Mouse (Mus musculus): ENCODE results near the gene Fhit. TPM values are rescaled to one million over a fixed set of nuclear protein-coding genes. Genes with fewer than 3 reads are reported as not detected.

The Fhit gene
- polyA plus RNA-seq, 1 experiment from 2014 or later = 1.7 TPM

DNA sequence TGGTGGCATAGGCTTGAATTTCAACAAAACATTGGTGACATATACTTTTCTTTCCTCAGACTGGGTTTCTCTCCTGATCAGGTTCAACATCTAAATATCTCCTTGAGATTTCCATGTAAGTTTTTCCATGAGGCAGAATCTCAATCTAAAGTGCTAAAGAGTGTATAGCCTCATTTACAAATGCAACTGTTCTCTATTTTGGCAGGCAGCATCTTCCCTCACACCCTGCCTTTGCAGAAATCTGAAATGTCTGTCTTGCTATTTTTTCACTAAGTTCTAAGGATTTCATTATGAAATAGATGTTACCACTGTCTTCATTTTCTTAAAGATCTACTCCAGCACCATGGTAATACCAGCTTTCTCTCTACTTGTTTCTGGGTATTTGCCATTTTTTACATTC lies 1368.4 kb downstream of the Fhit start:
- no peak for ATAC-seq
- no peak for DNase-seq (ENCODE audit: low read depth, low spot score)
- in situ Hi-C loops (cut with MboI; ENCODE audit: low pct_unique_long_range_greater_than_20kb) = no loop called here
- no peak for TF ChIP-seq CTCF (IDR thresholded peaks at IDR 0.05)
- ChIA-PET CTCF (interaction anchor here (1.0 kb wide), 1 partner anchor 17 kb away, joined by 3 read pairs; no protein-coding TSS in a partner anchor), POLR2A (no interaction called here)
- peaks cover 4% of the 10 kb centered on the region for H3K27me3 ChIP-seq

DNA sequence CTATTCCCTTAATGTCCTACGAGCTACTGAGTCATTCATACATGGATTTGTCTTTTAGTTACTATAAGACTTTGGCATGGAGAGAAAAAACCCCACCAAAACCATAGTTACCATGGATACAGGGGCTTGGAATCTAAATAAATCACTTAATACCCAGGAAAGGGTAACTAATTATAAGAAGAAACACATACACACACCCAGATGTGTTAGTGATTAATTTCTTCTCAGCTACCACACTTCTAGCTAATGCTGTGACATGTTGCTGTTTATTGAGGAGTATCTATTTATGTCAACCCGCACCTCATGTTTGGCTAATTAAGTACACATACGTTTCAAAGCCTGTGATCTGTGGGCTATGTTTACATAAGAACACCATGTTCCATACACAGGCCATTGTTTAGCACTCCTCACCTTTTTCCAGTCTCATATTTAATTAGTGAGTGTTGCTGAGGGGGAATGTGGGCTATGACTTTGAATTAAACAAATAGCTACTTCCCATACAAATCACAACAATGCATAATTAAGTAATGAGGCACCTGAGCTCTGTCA lies 1373.4 kb downstream of the Fhit start:
- in situ Hi-C loops (cut with MboI; ENCODE audit: low pct_unique_long_range_greater_than_20kb) = no loop called here
- H3K27me3 ChIP-seq = no peaks in the 10 kb centered on the region
- CTCF ChIA-PET = interaction anchor here (1.4 to 1.8 kb wide), 2 partner anchors 9 to 15 kb away, joined by 4 read pairs; no protein-coding TSS in a partner anchor
- DNase-seq (ENCODE audit: low read depth, low spot score) (peak; percentile 2), ATAC-seq (no peak)
- no peak for TF ChIP-seq CTCF (IDR thresholded peaks at IDR 0.05)
- POLR2A ChIA-PET = no interaction called here

DNA sequence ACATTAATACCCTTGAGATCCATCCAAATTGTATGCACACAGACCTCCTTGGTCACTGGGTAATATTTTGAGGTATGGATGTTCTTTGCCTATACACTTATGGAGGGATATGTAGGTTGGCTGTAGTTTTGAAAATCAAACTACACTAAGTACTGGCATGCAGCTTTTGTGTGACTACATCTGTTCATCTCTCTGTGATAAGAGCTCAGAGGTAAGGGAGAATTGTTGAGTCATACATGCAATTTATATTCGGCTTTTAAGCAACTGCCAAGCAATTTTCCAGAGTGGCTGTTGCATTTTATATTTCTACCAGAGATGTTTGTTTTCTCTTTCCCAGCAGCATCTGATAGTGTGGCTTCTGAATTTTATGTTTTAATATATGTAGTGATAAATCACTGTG lies 1374.4 kb downstream of the Fhit start:
- CTCF ChIA-PET = interaction anchor here (1.4 to 1.8 kb wide), 3 partner anchors 10 to 56 kb away, joined by 3 to 4 read pairs (median 4); no protein-coding TSS in a partner anchor
- ATAC-seq (no peak), DNase-seq (ENCODE audit: low read depth, low spot score) (no peak)
- H3K27me3 ChIP-seq = no peaks in the 10 kb centered on the region
- POLR2A ChIA-PET = interaction anchor here (1.1 kb wide), 1 partner anchor 187 kb away, joined by 3 read pairs; no protein-coding TSS in a partner anchor
- no peak for TF ChIP-seq CTCF (IDR thresholded peaks at IDR 0.05)
- in situ Hi-C loops (cut with MboI; ENCODE audit: low pct_unique_long_range_greater_than_20kb) = no loop called here

DNA sequence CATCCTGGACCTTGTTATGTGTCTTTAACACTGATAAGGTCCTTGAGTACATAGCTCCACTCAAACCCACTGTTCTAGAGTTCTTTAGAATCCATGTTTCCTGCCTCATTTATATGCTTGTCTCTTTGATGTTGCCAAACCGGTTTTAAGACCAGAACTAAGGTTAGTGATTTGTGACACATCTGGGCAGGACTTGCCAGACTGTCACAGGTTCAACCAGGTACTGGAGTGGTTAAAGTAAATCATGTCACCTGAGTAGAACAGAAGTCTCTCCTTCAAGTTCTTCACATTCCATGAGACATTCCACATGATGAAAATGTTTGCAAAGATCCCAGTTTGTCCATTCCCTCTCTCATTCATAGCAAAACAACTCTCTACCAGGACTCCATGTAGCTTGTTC lies 1376.0 kb downstream of the Fhit start:
- no peak for ATAC-seq

DNA sequence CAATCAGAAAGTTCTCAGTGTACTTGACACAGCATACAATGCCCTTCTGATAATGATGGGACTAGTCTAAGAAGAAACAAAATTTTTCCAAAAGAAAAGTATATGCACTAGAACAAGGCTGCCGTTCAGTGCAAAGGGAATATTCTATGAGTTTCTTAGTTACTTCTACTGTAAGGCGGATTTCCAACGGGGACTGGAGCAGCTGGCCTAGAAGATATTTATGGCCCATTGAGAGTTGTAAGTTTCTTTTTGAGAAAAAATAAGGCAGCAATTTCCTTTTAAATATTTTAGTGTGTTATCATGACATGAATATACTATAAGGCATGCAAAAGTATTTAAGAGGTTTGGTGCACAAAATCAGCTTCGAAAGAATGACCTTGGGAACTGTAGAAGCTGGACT lies 1410.5 kb downstream of the Fhit start:
- no peak for ATAC-seq
- in situ Hi-C loops (cut with MboI; ENCODE audit: low pct_unique_long_range_greater_than_20kb) = no loop called here
- ChIA-PET POLR2A (no interaction called here), CTCF (no interaction called here)
- no peaks in the 10 kb centered on the region for H3K27me3 ChIP-seq
- no peak for DNase-seq (ENCODE audit: low read depth, low spot score)
- TF ChIP-seq CTCF (IDR thresholded peaks at IDR 0.05) = no peak

More for the DNA sequence above, 1376.0 kb downstream of the Fhit start:
- H3K27me3 ChIP-seq = no peaks in the 10 kb centered on the region
- in situ Hi-C loops (cut with MboI; ENCODE audit: low pct_unique_long_range_greater_than_20kb) = no loop called here
- no peak for TF ChIP-seq CTCF (IDR thresholded peaks at IDR 0.05)
- CTCF ChIA-PET = interaction anchor here (1.5 to 1.7 kb wide), 2 partner anchors 13 to 58 kb away, joined by 3 to 5 read pairs; no protein-coding TSS in a partner anchor
- POLR2A ChIA-PET = no interaction called here
- DNase-seq (ENCODE audit: low read depth, low spot score) = no peak

DNA sequence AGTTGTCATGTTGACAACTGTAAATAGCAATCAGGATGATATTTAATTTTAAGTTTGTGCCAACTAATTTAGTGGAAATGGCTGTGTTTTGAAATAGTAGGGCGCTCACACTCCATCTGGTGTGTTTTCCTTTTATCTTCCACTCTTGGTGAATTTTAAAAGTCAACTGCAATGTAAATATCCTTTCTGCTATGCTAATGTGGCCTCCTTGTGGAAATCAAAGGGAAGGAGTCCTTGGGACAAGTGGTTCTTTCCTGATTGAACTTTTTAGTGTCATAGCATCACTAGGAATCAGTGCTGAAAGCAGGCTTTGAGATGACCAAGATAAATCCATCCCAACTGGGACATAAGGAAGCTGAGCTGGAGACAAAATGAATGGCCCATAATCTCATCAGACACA lies 1413.1 kb downstream of the Fhit start:
- DNase-seq (ENCODE audit: low read depth, low spot score) (no peak), ATAC-seq (no peak)
- no peaks in the 10 kb centered on the region for H3K27me3 ChIP-seq
- ChIA-PET POLR2A (no interaction called here), CTCF (interaction anchor here (1.6 kb wide), 1 partner anchor 11 kb away, joined by 3 read pairs; no protein-coding TSS in a partner anchor)
- no peak for TF ChIP-seq CTCF (IDR thresholded peaks at IDR 0.05)
- in situ Hi-C loops (cut with MboI; ENCODE audit: low pct_unique_long_range_greater_than_20kb) = no loop called here

DNA sequence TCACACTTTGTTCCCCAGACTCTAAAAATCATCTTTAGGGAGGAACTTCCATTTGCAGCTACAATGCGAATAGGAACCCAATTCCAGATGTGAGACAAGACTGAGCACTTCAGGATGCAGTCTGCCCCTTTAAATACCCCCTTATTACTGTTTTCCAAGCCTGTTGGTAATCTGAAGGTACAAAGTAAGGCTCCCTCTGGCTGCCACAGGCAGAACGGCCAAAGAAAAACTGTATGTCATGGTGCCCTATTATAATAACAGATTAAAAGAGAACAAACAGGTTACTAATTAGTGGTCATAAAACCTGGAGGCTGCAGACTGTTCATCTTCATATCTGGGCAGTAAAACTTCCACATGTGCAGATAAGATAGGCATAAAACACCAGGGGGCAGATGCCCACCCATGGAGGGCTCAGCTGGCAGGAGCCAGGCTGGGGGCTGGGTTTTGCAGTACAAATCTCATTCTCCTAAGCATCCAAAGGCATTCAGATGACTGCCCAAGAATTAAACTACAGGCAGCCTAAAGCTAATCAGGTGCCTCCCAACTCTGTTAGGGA lies 1439.8 kb downstream of the Fhit start:
- POLR2A ChIA-PET = no interaction called here
- in situ Hi-C loops (cut with MboI; ENCODE audit: low pct_unique_long_range_greater_than_20kb) = no loop called here

DNA sequence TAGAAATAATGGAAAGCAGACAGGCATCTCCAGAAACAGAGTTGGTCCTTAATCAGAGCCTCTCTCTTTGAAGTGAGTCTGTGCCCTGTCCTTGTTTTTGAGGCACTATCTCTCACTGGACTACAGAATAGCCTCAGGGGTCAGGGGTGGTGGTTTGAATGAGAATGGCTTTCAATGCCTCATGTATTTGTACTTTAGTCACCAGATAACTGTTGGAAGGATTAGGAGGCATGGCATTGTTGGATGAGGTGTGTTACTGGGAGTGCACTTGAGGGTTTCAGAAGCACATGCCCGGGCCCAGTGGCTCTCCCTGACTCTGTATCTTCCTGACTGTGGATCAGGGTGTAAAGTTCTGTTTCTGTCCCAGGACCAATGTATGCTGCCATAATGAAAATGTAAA lies 1463.2 kb downstream of the Fhit start:
- no peak for TF ChIP-seq CTCF (IDR thresholded peaks at IDR 0.05)
- CTCF ChIA-PET = no interaction called here
- in situ Hi-C loops (cut with MboI; ENCODE audit: low pct_unique_long_range_greater_than_20kb) = no loop called here
- no peaks in the 10 kb centered on the region for H3K27me3 ChIP-seq
- ATAC-seq (no peak), DNase-seq (ENCODE audit: low read depth, low spot score) (no peak)
- POLR2A ChIA-PET = no interaction called here

More for the DNA sequence above, 1439.8 kb downstream of the Fhit start:
- H3K27me3 ChIP-seq = no peaks in the 10 kb centered on the region
- CTCF ChIA-PET = no interaction called here
- TF ChIP-seq CTCF (IDR thresholded peaks at IDR 0.05) = peak; percentile 50
- ATAC-seq = no peak
- DNase-seq (ENCODE audit: low read depth, low spot score) = no peak

DNA sequence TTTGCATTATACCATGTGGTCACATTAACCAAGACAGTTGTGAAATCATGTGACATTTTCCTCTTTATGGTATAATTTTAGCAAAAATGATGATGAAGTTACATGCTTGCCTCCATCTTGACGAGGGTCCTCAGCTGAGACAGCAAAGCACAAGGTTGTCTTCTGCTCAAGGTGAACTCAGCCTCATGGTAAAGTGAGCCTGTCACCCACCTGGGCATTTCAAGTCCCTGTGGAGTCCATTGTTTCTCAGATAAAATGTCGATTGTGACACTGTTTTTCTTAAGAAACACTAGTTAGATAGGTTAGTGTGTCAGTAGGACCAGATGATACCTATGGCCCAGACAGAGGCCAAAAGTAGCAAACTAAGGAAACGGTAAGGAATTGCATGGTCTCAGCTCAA lies 1464.7 kb downstream of the Fhit start:
- TF ChIP-seq CTCF (IDR thresholded peaks at IDR 0.05) = no peak
- DNase-seq (ENCODE audit: low read depth, low spot score) = no peak
- POLR2A ChIA-PET = no interaction called here
- in situ Hi-C loops (cut with MboI; ENCODE audit: low pct_unique_long_range_greater_than_20kb) = no loop called here
- CTCF ChIA-PET = interaction anchor here (0.6 to 1.4 kb wide), 2 partner anchors 20 to 360 kb away, joined by 3 read pairs; no protein-coding TSS in a partner anchor
- H3K27me3 ChIP-seq = no peaks in the 10 kb centered on the region
- no peak for ATAC-seq

DNA sequence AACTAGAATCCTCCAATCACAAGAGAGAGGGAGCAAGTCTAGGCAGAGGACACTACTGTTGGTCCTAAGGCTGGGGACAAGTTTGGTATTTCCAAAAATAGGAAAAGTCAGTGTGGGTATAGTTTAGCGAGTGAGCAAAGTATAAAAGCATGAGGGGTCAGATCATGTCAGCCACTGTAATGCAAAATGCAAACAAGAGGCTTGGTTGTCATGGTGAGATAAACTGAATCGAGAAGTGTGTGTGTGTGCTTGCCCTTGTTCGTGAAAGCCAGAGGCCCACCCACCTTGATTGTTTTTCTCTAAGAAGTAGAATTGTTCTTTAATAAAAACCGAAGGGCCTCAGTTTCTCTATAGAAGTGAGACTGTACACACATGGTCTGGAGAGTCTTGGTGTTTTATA lies 1465.8 kb downstream of the Fhit start:
- POLR2A ChIA-PET = no interaction called here
- TF ChIP-seq CTCF (IDR thresholded peaks at IDR 0.05) = no peak
- DNase-seq (ENCODE audit: low read depth, low spot score) (no peak), ATAC-seq (no peak)
- in situ Hi-C loops (cut with MboI; ENCODE audit: low pct_unique_long_range_greater_than_20kb) = no loop called here
- no peaks in the 10 kb centered on the region for H3K27me3 ChIP-seq
- CTCF ChIA-PET = no interaction called here

DNA sequence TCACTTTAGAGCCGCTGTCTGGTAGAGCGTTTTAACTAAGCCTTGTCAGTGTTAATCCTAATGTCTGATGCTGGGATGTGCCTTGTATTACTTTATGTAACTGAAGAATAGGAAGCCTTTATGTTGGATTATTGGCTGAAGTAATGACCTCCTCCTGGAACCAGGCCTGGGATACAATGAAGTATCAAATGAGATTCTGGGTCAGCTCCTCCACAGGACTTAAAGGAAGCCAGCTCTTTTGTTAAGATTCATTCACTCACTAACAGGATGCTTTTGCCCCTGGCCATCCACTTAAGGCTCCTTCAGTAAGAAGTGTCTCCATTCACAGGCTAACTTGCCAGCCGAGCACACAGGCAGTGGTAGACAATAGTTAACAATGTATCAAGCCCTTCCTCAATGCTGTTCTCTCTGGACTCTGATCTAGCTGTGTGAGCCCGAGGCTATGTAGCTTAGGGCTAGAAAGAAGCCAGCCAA lies 1466.6 kb downstream of the Fhit start:
- TF ChIP-seq CTCF (IDR thresholded peaks at IDR 0.05) = no peak
- CTCF ChIA-PET = no interaction called here
- H3K27me3 ChIP-seq = no peaks in the 10 kb centered on the region
- in situ Hi-C loops (cut with MboI; ENCODE audit: low pct_unique_long_range_greater_than_20kb) = no loop called here
- ATAC-seq = no peak
- POLR2A ChIA-PET = no interaction called here
- DNase-seq (ENCODE audit: low read depth, low spot score) = no peak

All from Patski (cell line).